Mouse (Mus musculus): ENCODE measurements at regions not wholly inside any gene's neighbourhood (a gene's known extent, or its start where the extent isn't known, plus 50 kb on each side); places are given as distances from the start of the nearest gene placed in this dataset.

- Histone ChIP-seq H3K9ac (ENCODE audit: insufficient read depth, low read depth, low read length, poor library complexity, severe bottlenecking) (no peak overlapping the region), H3K4me1 (ENCODE audit: control insufficient read depth in 2 of 2, insufficient read depth in 2 of 2, low read length in 2 of 2, poor library complexity in 1 of 2) (no peaks in the 10 kb centered on the region), H3K27ac (ENCODE audit: insufficient read depth, low read depth, low read length, poor library complexity, severe bottlenecking) (no peak overlapping the region), H3K9me3 (ENCODE audit: control insufficient read depth, insufficient read depth, low read depth, low read length) (no peaks in the 10 kb centered on the region), H3K36me3 (ENCODE audit: control insufficient read depth, insufficient read depth, low read length, poor library complexity, severe bottlenecking) (no peaks in the 10 kb centered on the region), H3K4me3 (ENCODE audit: insufficient read depth in 1 of 2, low read depth in 1 of 2, low read length in 2 of 2, poor library complexity in 1 of 2, severe bottlenecking in 1 of 2) (no peak overlapping the region)
- no peak for TF ChIP-seq MAFK (IDR thresholded peaks at IDR 0.05; ENCODE audit: insufficient read depth, low read depth, low read length)
- TF ChIP-seq ZNF384 (IDR thresholded peaks at IDR 0.05; ENCODE audit: low read depth, low read length), result no peak
- no peak for TF ChIP-seq CHD2 (IDR thresholded peaks at IDR 0.05; ENCODE audit: low read depth, low read length)
- no peak for TF ChIP-seq ZC3H11A (IDR thresholded peaks at IDR 0.05; ENCODE audit: borderline replicate concordance, low read depth, low read length)
- TF ChIP-seq HCFC1 (IDR thresholded peaks at IDR 0.05; ENCODE audit: borderline replicate concordance, insufficient read depth, low read length), result no peak
- no peak for DNase-seq (ENCODE audit: low read depth, low spot score)
- in situ Hi-C loops (cut with MboI; ENCODE audit: low sequenced_read_pairs in 2 of 2, unreplicated experiment in 2 of 2), result loop anchor here in 1 of 2 experiments (25.0 kb wide), 1 partner anchor 284 kb away; no protein-coding TSS in a partner anchor
These were observed 123.6 kb downstream of the Chic2 start for GRCm38 (mm10) chr5:74920939-74921338.

- no peak overlapping the region for H3K9ac ChIP-seq (ENCODE audit: insufficient read depth, low read depth, low read length, poor library complexity, severe bottlenecking)
- no peak for DNase-seq (ENCODE audit: low read depth, low spot score)
- in situ Hi-C loops (cut with MboI; ENCODE audit: low sequenced_read_pairs in 2 of 2, unreplicated experiment in 2 of 2), result loop anchor here in 1 of 2 experiments (25.0 kb wide), 1 partner anchor 283 kb away; no protein-coding TSS in a partner anchor
- H3K36me3 ChIP-seq (ENCODE audit: control insufficient read depth, insufficient read depth, low read length, poor library complexity, severe bottlenecking), result no peaks in the 10 kb centered on the region
- H3K9me3 ChIP-seq (ENCODE audit: control insufficient read depth, insufficient read depth, low read depth, low read length), result no peaks in the 10 kb centered on the region
- TF ChIP-seq CHD2 (IDR thresholded peaks at IDR 0.05; ENCODE audit: low read depth, low read length), result no peak
- no peak for TF ChIP-seq ZC3H11A (IDR thresholded peaks at IDR 0.05; ENCODE audit: borderline replicate concordance, low read depth, low read length)
- no peak for TF ChIP-seq MAFK (IDR thresholded peaks at IDR 0.05; ENCODE audit: insufficient read depth, low read depth, low read length)
- no peak for TF ChIP-seq ZNF384 (IDR thresholded peaks at IDR 0.05; ENCODE audit: low read depth, low read length)
- no peak for TF ChIP-seq HCFC1 (IDR thresholded peaks at IDR 0.05; ENCODE audit: borderline replicate concordance, insufficient read depth, low read length)
- H3K27ac ChIP-seq (ENCODE audit: insufficient read depth, low read depth, low read length, poor library complexity, severe bottlenecking), result no peak overlapping the region
- no peaks in the 10 kb centered on the region for H3K4me1 ChIP-seq (ENCODE audit: control insufficient read depth in 2 of 2, insufficient read depth in 2 of 2, low read length in 2 of 2, poor library complexity in 1 of 2)
- H3K4me3 ChIP-seq (ENCODE audit: insufficient read depth in 1 of 2, low read depth in 1 of 2, low read length in 2 of 2, poor library complexity in 1 of 2, severe bottlenecking in 1 of 2), result no peak overlapping the region
These were observed 124.1 kb downstream of the Chic2 start for GRCm38 (mm10) chr5:74920490-74920889.

GRCm38 (mm10) chr5:74905504-74906061 is 139.0 kb downstream of the Chic2 start:
- no peak overlapping the region for H3K27ac ChIP-seq (ENCODE audit: insufficient read depth, low read depth, low read length, poor library complexity, severe bottlenecking)
- in situ Hi-C loops (cut with MboI; ENCODE audit: low sequenced_read_pairs in 2 of 2, unreplicated experiment in 2 of 2), result loop anchor here in 1 of 2 experiments (25.0 kb wide), 1 partner anchor 268 kb away; no protein-coding TSS in a partner anchor
- TF ChIP-seq CHD2 (IDR thresholded peaks at IDR 0.05; ENCODE audit: low read depth, low read length) (no peak), MAFK (IDR thresholded peaks at IDR 0.05; ENCODE audit: insufficient read depth, low read depth, low read length) (no peak), ZC3H11A (IDR thresholded peaks at IDR 0.05; ENCODE audit: borderline replicate concordance, low read depth, low read length) (no peak), ZNF384 (IDR thresholded peaks at IDR 0.05; ENCODE audit: low read depth, low read length) (no peak), HCFC1 (IDR thresholded peaks at IDR 0.05; ENCODE audit: borderline replicate concordance, insufficient read depth, low read length) (no peak)

GRCm38 (mm10) chr5:74904927-74905503 is 139.6 kb downstream of the Chic2 start:
- in situ Hi-C loops (cut with MboI; ENCODE audit: low sequenced_read_pairs in 2 of 2, unreplicated experiment in 2 of 2), result loop anchor here in 1 of 2 experiments (25.0 kb wide), 1 partner anchor 268 kb away; no protein-coding TSS in a partner anchor
- H3K9me3 ChIP-seq (ENCODE audit: control insufficient read depth, insufficient read depth, low read depth, low read length), result no peaks in the 10 kb centered on the region
- no peak overlapping the region for H3K27ac ChIP-seq (ENCODE audit: insufficient read depth, low read depth, low read length, poor library complexity, severe bottlenecking)
- H3K36me3 ChIP-seq (ENCODE audit: control insufficient read depth, insufficient read depth, low read length, poor library complexity, severe bottlenecking), result no peaks in the 10 kb centered on the region
- no peaks in the 10 kb centered on the region for H3K4me1 ChIP-seq (ENCODE audit: control insufficient read depth in 2 of 2, insufficient read depth in 2 of 2, low read length in 2 of 2, poor library complexity in 1 of 2)
- H3K4me3 ChIP-seq (ENCODE audit: insufficient read depth in 1 of 2, low read depth in 1 of 2, low read length in 2 of 2, poor library complexity in 1 of 2, severe bottlenecking in 1 of 2), result no peak overlapping the region
- no peak for DNase-seq (ENCODE audit: low read depth, low spot score)
- TF ChIP-seq MAFK (IDR thresholded peaks at IDR 0.05; ENCODE audit: insufficient read depth, low read depth, low read length) (no peak), CHD2 (IDR thresholded peaks at IDR 0.05; ENCODE audit: low read depth, low read length) (no peak), HCFC1 (IDR thresholded peaks at IDR 0.05; ENCODE audit: borderline replicate concordance, insufficient read depth, low read length) (no peak), ZNF384 (IDR thresholded peaks at IDR 0.05; ENCODE audit: low read depth, low read length) (no peak), ZC3H11A (IDR thresholded peaks at IDR 0.05; ENCODE audit: borderline replicate concordance, low read depth, low read length) (no peak)
- H3K9ac ChIP-seq (ENCODE audit: insufficient read depth, low read depth, low read length, poor library complexity, severe bottlenecking), result no peak overlapping the region

More at GRCm38 (mm10) chr5:74905504-74906061, 139.0 kb downstream of the Chic2 start:
- Histone ChIP-seq H3K4me3 (ENCODE audit: insufficient read depth in 1 of 2, low read depth in 1 of 2, low read length in 2 of 2, poor library complexity in 1 of 2, severe bottlenecking in 1 of 2) (no peak overlapping the region), H3K4me1 (ENCODE audit: control insufficient read depth in 2 of 2, insufficient read depth in 2 of 2, low read length in 2 of 2, poor library complexity in 1 of 2) (no peaks in the 10 kb centered on the region), H3K36me3 (ENCODE audit: control insufficient read depth, insufficient read depth, low read length, poor library complexity, severe bottlenecking) (no peaks in the 10 kb centered on the region), H3K9me3 (ENCODE audit: control insufficient read depth, insufficient read depth, low read depth, low read length) (no peaks in the 10 kb centered on the region), H3K9ac (ENCODE audit: insufficient read depth, low read depth, low read length, poor library complexity, severe bottlenecking) (no peak overlapping the region)
- no peak for DNase-seq (ENCODE audit: low read depth, low spot score)
